Mouse (Mus musculus) bone marrow, adult 2 months (tissue): ENCODE data around the gene Zfp354b.

Source experiments
- CTCF ChIP-seq: fragments of 200-500 bp; IDR thresholded peaks from 2 replicates; pipeline ENCODE4 v1.5.1; 2011; ENCODE audit warnings: low read length, control low read depth; ENCODE audit not compliant: control insufficient read depth, insufficient read depth
- POLR2A ChIP-seq: fragments of 200-500 bp; IDR thresholded peaks from 2 replicates; pipeline ENCODE4 v1.6.1; 2011; ENCODE audit warnings: low read depth, mild to moderate bottlenecking, control low read depth, low read length, borderline replicate concordance; ENCODE audit not compliant: control insufficient read depth

DNA sequence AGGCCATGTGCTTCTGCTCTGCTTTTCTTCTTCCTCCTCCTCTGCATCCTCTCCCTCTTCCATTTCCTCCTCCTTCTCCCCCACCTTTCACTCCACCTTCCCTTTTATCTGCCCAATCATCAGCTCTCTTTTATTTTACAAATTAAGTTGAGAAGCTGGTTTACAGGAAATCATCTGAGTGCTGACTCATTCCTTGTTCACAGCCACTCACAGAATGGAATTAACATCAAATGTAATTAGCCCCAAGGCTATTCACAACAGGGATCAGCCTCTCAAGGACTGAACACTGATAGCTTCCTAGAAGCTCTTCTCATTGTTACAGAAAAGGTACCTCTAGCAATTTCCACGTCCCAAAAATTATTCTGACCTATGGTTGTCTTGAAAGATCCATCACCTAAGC is 34.1 kb downstream of the Zfp354b start:
- TF ChIP-seq CTCF = no peak
- no peak for TF ChIP-seq POLR2A
